Mouse (Mus musculus): ENCODE measurements at regions not wholly inside any gene's neighbourhood (a gene's known extent, or its start where the extent isn't known, plus 50 kb on each side); places are given as distances from the start of the nearest gene placed in this dataset.
"Not testable (repeated sequence)": the region's sequence is repeated elsewhere in the genome, so short reads cannot be mapped to it uniquely, and the experiment has no call there.

- no peaks in the 10 kb centered on the region for H3K27me3 ChIP-seq (ENCODE audit: insufficient read depth, low read length)
- 49% methylated on average over 3 of the region's 3 CpGs for WGBS
- H3K4me2 ChIP-seq (ENCODE audit: low read depth, low read length, poor library complexity, severe bottlenecking): no peak overlapping the region
- H3K36me3 ChIP-seq (ENCODE audit: insufficient read depth, low read length): no peaks in the 10 kb centered on the region
- TF ChIP-seq CTCF (IDR thresholded peaks at IDR 0.05): no peak
- no peaks in the 10 kb centered on the region for H3K9me3 ChIP-seq (ENCODE audit: low read length)
- no peak overlapping the region for H3K9ac ChIP-seq (replicated peaks; ENCODE audit: low read length, poor library complexity, severe bottlenecking)
- no peak overlapping the region for H3K27ac ChIP-seq (ENCODE audit: low read depth, low read length)
- DNase-seq (ENCODE audit: low spot score) (peak; percentile 85), ATAC-seq (ENCODE audit: low FRiP score) (peak; percentile 67; the same call in 1 of the 2 replicates)
- H3K4me1 ChIP-seq (ENCODE audit: insufficient read depth, low read length): no peaks in the 10 kb centered on the region
- H3K4me3 ChIP-seq (ENCODE audit: low read depth, low read length): no peak overlapping the region
Observed at GRCm38 (mm10) chr1:43317076-43317871, 120.5 kb upstream of the Fhl2 start.

- DNase-seq (ENCODE audit: low spot score); ATAC-seq (ENCODE audit: low FRiP score): not testable (repeated sequence)
Observed at GRCm38 (mm10) chr1:43333488-43333887, 110.9 kb upstream of the Nck2 start.

GRCm38 (mm10) chr1:43337168-43337784 lies 107.1 kb upstream of the Nck2 start:
- WGBS: 85% methylated on average over 3 of the region's 3 CpGs
- peak; percentile 27 for DNase-seq (ENCODE audit: low spot score)

More at GRCm38 (mm10) chr1:43333488-43333887, 110.9 kb upstream of the Nck2 start:
- H3K36me3 ChIP-seq (ENCODE audit: insufficient read depth, low read length); H3K27ac ChIP-seq (ENCODE audit: low read depth, low read length); H3K9ac ChIP-seq (replicated peaks; ENCODE audit: low read length, poor library complexity, severe bottlenecking); H3K4me3 ChIP-seq (ENCODE audit: low read depth, low read length); H3K4me2 ChIP-seq (ENCODE audit: low read depth, low read length, poor library complexity, severe bottlenecking); H3K27me3 ChIP-seq (ENCODE audit: insufficient read depth, low read length); H3K4me1 ChIP-seq (ENCODE audit: insufficient read depth, low read length); H3K9me3 ChIP-seq (ENCODE audit: low read length): not testable (repeated sequence)
- 94% methylated on average over 10 of the region's 10 CpGs for WGBS

GRCm38 (mm10) chr1:43338096-43338915 lies 106.1 kb upstream of the Nck2 start:
- no peaks in the 10 kb centered on the region for H3K4me1 ChIP-seq (ENCODE audit: insufficient read depth, low read length)
- no peak overlapping the region for H3K27ac ChIP-seq (ENCODE audit: low read depth, low read length)
- ATAC-seq (ENCODE audit: low FRiP score) (no peak), DNase-seq (ENCODE audit: low spot score) (no peak)
- no peak for TF ChIP-seq CTCF (IDR thresholded peaks at IDR 0.05)
- H3K4me3 ChIP-seq (ENCODE audit: low read depth, low read length): no peak overlapping the region
- no peaks in the 10 kb centered on the region for H3K9me3 ChIP-seq (ENCODE audit: low read length)
- no peak overlapping the region for H3K4me2 ChIP-seq (ENCODE audit: low read depth, low read length, poor library complexity, severe bottlenecking)
- no peaks in the 10 kb centered on the region for H3K36me3 ChIP-seq (ENCODE audit: insufficient read depth, low read length)
- no peaks in the 10 kb centered on the region for H3K27me3 ChIP-seq (ENCODE audit: insufficient read depth, low read length)
- no peak overlapping the region for H3K9ac ChIP-seq (replicated peaks; ENCODE audit: low read length, poor library complexity, severe bottlenecking)
- 68% methylated on average over 6 of the region's 6 CpGs for WGBS

More at GRCm38 (mm10) chr1:43337168-43337784, 107.1 kb upstream of the Nck2 start:
- H3K36me3 ChIP-seq (ENCODE audit: insufficient read depth, low read length): no peaks in the 10 kb centered on the region
- no peak overlapping the region for H3K9ac ChIP-seq (replicated peaks; ENCODE audit: low read length, poor library complexity, severe bottlenecking)
- no peaks in the 10 kb centered on the region for H3K9me3 ChIP-seq (ENCODE audit: low read length)
- H3K4me1 ChIP-seq (ENCODE audit: insufficient read depth, low read length): no peaks in the 10 kb centered on the region
- TF ChIP-seq CTCF (IDR thresholded peaks at IDR 0.05): no peak
- H3K27ac ChIP-seq (ENCODE audit: low read depth, low read length): no peak overlapping the region
- no peak for ATAC-seq (ENCODE audit: low FRiP score)
- H3K4me2 ChIP-seq (ENCODE audit: low read depth, low read length, poor library complexity, severe bottlenecking): no peak overlapping the region
- no peaks in the 10 kb centered on the region for H3K27me3 ChIP-seq (ENCODE audit: insufficient read depth, low read length)
- H3K4me3 ChIP-seq (ENCODE audit: low read depth, low read length): no peak overlapping the region

- 82% methylated on average over 2 of the region's 2 CpGs for WGBS
- no peak for TF ChIP-seq CTCF (IDR thresholded peaks at IDR 0.05)
- Histone ChIP-seq H3K36me3 (ENCODE audit: insufficient read depth, low read length) (no peaks in the 10 kb centered on the region), H3K4me3 (ENCODE audit: low read depth, low read length) (no peak overlapping the region), H3K4me2 (ENCODE audit: low read depth, low read length, poor library complexity, severe bottlenecking) (no peak overlapping the region), H3K9ac (replicated peaks; ENCODE audit: low read length, poor library complexity, severe bottlenecking) (no peak overlapping the region), H3K27me3 (ENCODE audit: insufficient read depth, low read length) (no peaks in the 10 kb centered on the region), H3K9me3 (ENCODE audit: low read length) (no peaks in the 10 kb centered on the region), H3K4me1 (ENCODE audit: insufficient read depth, low read length) (no peaks in the 10 kb centered on the region), H3K27ac (ENCODE audit: low read depth, low read length) (no peak overlapping the region)
- no peak for ATAC-seq (ENCODE audit: low FRiP score)
- DNase-seq (ENCODE audit: low spot score): no peak
Observed at GRCm38 (mm10) chr1:43342848-43343247, 101.5 kb upstream of the Nck2 start.

All from midbrain, postnatal 0 days (tissue).